Mouse (Mus musculus) limb, embryonic 10.5 days (tissue): ENCODE measurements around the gene Gm20431. TPM values are rescaled to one million over a fixed set of nuclear protein-coding genes. Genes with fewer than 3 reads are reported as not detected.

Experiments
- DNase-seq: peaks from one replicate; pipeline ENCODE4 v3.0.0-alpha.2; 2017; ENCODE audit warnings: low spot score
- H3K27ac ChIP-seq: fragments of 300-500 bp; sonication (generic); 2 replicates; pipeline ENCODE4 v1.5.1; 2016; ENCODE audit warnings: mild to moderate bottlenecking
- H3K27me3 ChIP-seq: fragments of 300-500 bp; sonication (generic); 2 replicates; pipeline ENCODE4 v1.6.1; 2016; ENCODE audit warnings: low read depth, mild to moderate bottlenecking; ENCODE audit not compliant: poor library complexity, severe bottlenecking
- H3K36me3 ChIP-seq: fragments of 300-500 bp; sonication (generic); 2 replicates; pipeline ENCODE4 v1.6.1; 2016; ENCODE audit warnings: mild to moderate bottlenecking, moderate library complexity
- H3K4me1 ChIP-seq: fragments of 300-500 bp; sonication (generic); 2 replicates; pipeline ENCODE4 v1.6.1; 2016
- H3K4me3 ChIP-seq: fragments of 300-500 bp; sonication (generic); 2 replicates; pipeline ENCODE4 v1.5.1; 2016; ENCODE audit warnings: mild to moderate bottlenecking, moderate library complexity
- H3K9me3 ChIP-seq: fragments of 300-500 bp; sonication (generic); replicated peaks from 2 replicates; pipeline ENCODE4 v1.6.1; 2016; ENCODE audit warnings: mild to moderate bottlenecking
- WGBS: fragments of 180-500 bp; shearing (Covaris S2); methylation state at CpG from one replicate; pipeline ENCODE4 v1.1.7; 2016; 5-methylcytosine and 5-hydroxymethylcytosine counted together
- polyA plus RNA-seq: library from polyadenylated mRNA; unstranded; fragments of >200 nt; fragmentation: Nextera tagmentation; extraction: Ambion mirVana; gene quantifications from 2 replicates; pipeline ENCODE4 v1.2.1, GENCODE M21; 2016

Gm20431 gene
- polyA plus RNA-seq, 1 experiment from 2014 or later = 1.0 TPM

- Histone ChIP-seq H3K27me3 (peaks cover 39% of the 10 kb centered on the region), H3K36me3 (no peaks in the 10 kb centered on the region), H3K9me3 (no peaks in the 10 kb centered on the region), H3K27ac (no peak overlapping the region), H3K4me1 (peaks cover 17% of the 10 kb centered on the region), H3K4me3 (no peak overlapping the region)
- WGBS = 87% methylated on average over 1 of the region's 1 CpGs
- DNase-seq = no peak
Observed at GRCm38 (mm10) chr2:167694244-167694643, 32.9 kb upstream of the Gm20431 start.

- DNase-seq = no peak
- Histone ChIP-seq H3K36me3 (no peaks in the 10 kb centered on the region), H3K4me3 (no peak overlapping the region), H3K27me3 (peaks cover 46% of the 10 kb centered on the region), H3K4me1 (peaks cover 25% of the 10 kb centered on the region), H3K27ac (no peak overlapping the region), H3K9me3 (no peaks in the 10 kb centered on the region)
- WGBS = 93% methylated on average over 2 of the region's 2 CpGs
Observed at GRCm38 (mm10) chr2:167693540-167693939, 32.2 kb upstream of the Gm20431 start.

GRCm38 (mm10) chr2:167692831-167693230 is 31.5 kb upstream of the Gm20431 start:
- H3K27me3 ChIP-seq = peaks cover 53% of the 10 kb centered on the region
- DNase-seq = no peak
- peaks cover 32% of the 10 kb centered on the region for H3K4me1 ChIP-seq
- no peak overlapping the region for H3K27ac ChIP-seq
- H3K4me3 ChIP-seq = no peak overlapping the region
- H3K9me3 ChIP-seq = no peaks in the 10 kb centered on the region
- WGBS = 75% methylated on average over 3 of the region's 3 CpGs
- H3K36me3 ChIP-seq = no peaks in the 10 kb centered on the region

GRCm38 (mm10) chr2:167691871-167692661 is 30.8 kb upstream of the Gm20431 start:
- 87% methylated on average over 14 of the region's 14 CpGs for WGBS
- Histone ChIP-seq H3K36me3 (no peaks in the 10 kb centered on the region), H3K9me3 (no peaks in the 10 kb centered on the region), H3K4me1 (peaks cover 35% of the 10 kb centered on the region), H3K27me3 (peaks cover 61% of the 10 kb centered on the region), H3K4me3 (no peak overlapping the region), H3K27ac (no peak overlapping the region)
- no peak for DNase-seq

- Histone ChIP-seq H3K4me3 (no peak overlapping the region), H3K27ac (no peak overlapping the region), H3K36me3 (no peaks in the 10 kb centered on the region), H3K9me3 (no peaks in the 10 kb centered on the region), H3K27me3 (peaks cover 67% of the 10 kb centered on the region), H3K4me1 (peaks cover 34% of the 10 kb centered on the region)
- WGBS = 90% methylated on average over 6 of the region's 6 CpGs
- no peak for DNase-seq
Observed at GRCm38 (mm10) chr2:167691410-167691809, 30.1 kb upstream of the Gm20431 start.

GRCm38 (mm10) chr2:167690962-167691311 is 29.6 kb upstream of the Gm20431 start:
- peak overlapping the region; percentile 10; the same call in 1 of the 2 replicates for H3K4me3 ChIP-seq
- H3K27me3 ChIP-seq = peaks cover 71% of the 10 kb centered on the region
- H3K36me3 ChIP-seq = no peaks in the 10 kb centered on the region
- 86% methylated on average over 12 of the region's 12 CpGs for WGBS
- peaks cover 29% of the 10 kb centered on the region for H3K4me1 ChIP-seq
- no peaks in the 10 kb centered on the region for H3K9me3 ChIP-seq
- H3K27ac ChIP-seq = no peak overlapping the region
- DNase-seq = no peak

- no peak for DNase-seq
- peaks cover 27% of the 10 kb centered on the region for H3K4me1 ChIP-seq
- H3K27ac ChIP-seq = no peak overlapping the region
- 64% methylated on average over 15 of the region's 15 CpGs for WGBS
- H3K36me3 ChIP-seq = no peaks in the 10 kb centered on the region
- H3K27me3 ChIP-seq = peaks cover 77% of the 10 kb centered on the region
- H3K9me3 ChIP-seq = no peaks in the 10 kb centered on the region
- H3K4me3 ChIP-seq = peak overlapping the region; percentile 77
Observed at GRCm38 (mm10) chr2:167690219-167690961, 29.1 kb upstream of the Gm20431 start.

- Histone ChIP-seq H3K4me3 (peak within 1 kb of the TSS; percentile 77), H3K27ac (peak within 1 kb of the TSS; percentile 81), H3K27me3 (peaks cover 79% of the 10 kb centered on the region), H3K9me3 (no peaks in the 10 kb centered on the region), H3K36me3 (no peaks in the 10 kb centered on the region), H3K4me1 (peaks cover 28% of the 10 kb centered on the region)
- peak; percentile 71 for DNase-seq
- WGBS = under 1% methylated on average over 99 of the region's 99 CpGs
Observed at GRCm38 (mm10) chr2:167689501-167690218, 28.4 kb upstream of the Gm20431 start, which contains the start of gene Tmem189. TSS of gene Tmem189 (minus strand) at chr2:167689822.

- DNase-seq = peak; percentile 79
Observed at GRCm38 (mm10) chr2:167688498-167689451, 27.5 kb upstream of the Gm20431 start, which contains the start of gene Cebpb. TSS of gene Cebpb (plus strand) at chr2:167688915.

GRCm38 (mm10) chr2:167688126-167688497 is 26.8 kb upstream of the Gm20431 start:
- Histone ChIP-seq H3K4me1 (peaks cover 28% of the 10 kb centered on the region), H3K4me3 (peak overlapping the region; percentile 77), H3K27me3 (peaks cover 78% of the 10 kb centered on the region), H3K27ac (peak overlapping the region; percentile 81; the same call in 1 of the 2 replicates), H3K9me3 (no peaks in the 10 kb centered on the region), H3K36me3 (no peaks in the 10 kb centered on the region)
- 26% methylated on average over 12 of the region's 12 CpGs for WGBS
- no peak for DNase-seq

More at GRCm38 (mm10) chr2:167688498-167689451, 27.5 kb upstream of the Gm20431 start, which contains the start of gene Cebpb:
- H3K9me3 ChIP-seq = no peaks in the 10 kb centered on the region
- no peaks in the 10 kb centered on the region for H3K36me3 ChIP-seq
- H3K27ac ChIP-seq = peak within 1 kb of the TSS; percentile 81
- H3K4me1 ChIP-seq = peaks cover 28% of the 10 kb centered on the region
- peak within 1 kb of the TSS; percentile 77 for H3K4me3 ChIP-seq
- H3K27me3 ChIP-seq = peaks cover 79% of the 10 kb centered on the region
- under 1% methylated on average over 147 of the region's 147 CpGs for WGBS

GRCm38 (mm10) chr2:167687651-167688101 is 26.4 kb upstream of the Gm20431 start:
- DNase-seq = no peak
- Histone ChIP-seq H3K36me3 (no peaks in the 10 kb centered on the region), H3K9me3 (no peaks in the 10 kb centered on the region), H3K4me3 (peak overlapping the region; percentile 6; the same call in 1 of the 2 replicates), H3K4me1 (peaks cover 28% of the 10 kb centered on the region), H3K27ac (peak overlapping the region; percentile 27; the same call in 1 of the 2 replicates), H3K27me3 (peaks cover 74% of the 10 kb centered on the region)
- WGBS = 49% methylated on average over 11 of the region's 11 CpGs

- Histone ChIP-seq H3K9me3 (no peaks in the 10 kb centered on the region), H3K27ac (no peak overlapping the region), H3K36me3 (no peaks in the 10 kb centered on the region), H3K27me3 (peaks cover 69% of the 10 kb centered on the region), H3K4me1 (peaks cover 28% of the 10 kb centered on the region), H3K4me3 (no peak overlapping the region)
- 88% methylated on average over 4 of the region's 4 CpGs for WGBS
- DNase-seq = no peak
Observed at GRCm38 (mm10) chr2:167687250-167687586, 25.9 kb upstream of the Gm20431 start.
